In the genomic region with DNA sequence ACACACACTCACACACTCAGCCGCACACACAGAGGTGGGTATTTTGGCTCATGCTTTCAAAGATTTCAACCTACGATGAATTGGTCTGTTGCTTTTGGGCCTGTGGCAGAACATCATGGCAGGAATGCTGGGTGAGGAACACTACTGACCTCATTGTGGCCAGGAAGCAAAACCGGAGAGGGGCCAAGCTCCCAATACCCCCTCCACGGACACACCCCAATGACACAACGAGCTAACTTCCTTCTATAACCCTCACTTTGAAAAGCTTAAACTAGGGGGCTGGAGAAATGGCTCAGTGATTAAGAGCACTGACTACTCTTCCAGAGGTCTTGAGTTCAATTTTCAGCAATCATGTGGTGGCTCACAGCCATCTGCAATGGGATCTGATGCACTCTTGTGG, we compare ENCODE assay signal across 29 mouse cellular contexts.
"Had no signal": no experiment of that assay in that cellular context is flagged by ENCODE, and none has a peak within 500 bp of the region (broad histone marks: within the 10 kb centered on the region; RNA-seq: fewer than 3 reads in every experiment).

No protein-coding gene starts in this region.

- H3K36me3 ChIP-seq: embryonic facial prominence, embryonic 10.5 days; embryonic facial prominence, embryonic 12.5 days; embryonic facial prominence, embryonic 13.5 days; embryonic facial prominence, embryonic 15.5 days; forebrain, embryonic 10.5 days; forebrain, embryonic 12.5 days; forebrain, embryonic 15.5 days; heart, embryonic 10.5 days had no signal

- H3K4me1 ChIP-seq: embryonic facial prominence, embryonic 12.5 days; embryonic facial prominence, embryonic 15.5 days; heart, embryonic 10.5 days had no signal

- H3K9ac ChIP-seq: embryonic facial prominence, embryonic 12.5 days; embryonic facial prominence, embryonic 13.5 days; embryonic facial prominence, embryonic 15.5 days; forebrain, embryonic 12.5 days; forebrain, embryonic 13.5 days; forebrain, embryonic 15.5 days; forebrain, postnatal 0 days had no signal

- H3K9me3 ChIP-seq: embryonic facial prominence, embryonic 10.5 days; embryonic facial prominence, embryonic 12.5 days; embryonic facial prominence, embryonic 13.5 days; embryonic facial prominence, embryonic 15.5 days; forebrain, embryonic 10.5 days; forebrain, embryonic 12.5 days; forebrain, embryonic 13.5 days; forebrain, embryonic 15.5 days; heart, embryonic 10.5 days had no signal

- H3K27me3 ChIP-seq: embryonic facial prominence, embryonic 15.5 days had no signal

- ATAC-seq: forebrain, embryonic 13.5 days; forebrain, embryonic 14.5 days; forebrain, embryonic 15.5 days; forebrain, embryonic 16.5 days; forebrain, postnatal 0 days had no signal

- H3K4me2 ChIP-seq: embryonic facial prominence, embryonic 12.5 days; embryonic facial prominence, embryonic 13.5 days; embryonic facial prominence, embryonic 15.5 days; forebrain, embryonic 12.5 days; forebrain, embryonic 13.5 days; forebrain, embryonic 15.5 days had no signal

- H3K4me3 ChIP-seq: embryonic facial prominence, embryonic 10.5 days; embryonic facial prominence, embryonic 12.5 days; embryonic facial prominence, embryonic 13.5 days; embryonic facial prominence, embryonic 15.5 days; erythroblast, embryonic 14.5 days; forebrain, embryonic 10.5 days; forebrain, embryonic 12.5 days; forebrain, embryonic 13.5 days; forebrain, embryonic 15.5 days; gastrocnemius, adult 2 months; heart, adult 2 months; heart, embryonic 10.5 days had no signal

- H3K27ac ChIP-seq: embryonic facial prominence, embryonic 10.5 days; embryonic facial prominence, embryonic 12.5 days; embryonic facial prominence, embryonic 13.5 days; embryonic facial prominence, embryonic 15.5 days; forebrain, embryonic 10.5 days; gastrocnemius, adult 2 months; heart, adult 2 months; heart, embryonic 10.5 days had no signal

- DNase-seq: cerebellum, adult 18-20 months; cerebellum, adult 2 months; cerebellum, adult 8-10 months; cerebellum, adult 9-10 months; cerebellum, adult 9-11 months; cerebellum, postnatal 10 days; cerebellum, postnatal 14 days; cerebellum, postnatal 25 days; embryo, embryonic 11 days; forebrain, postnatal 0 days; gastrocnemius, adult 2 months; gastrocnemius, postnatal 10 days; gastrocnemius, postnatal 14 days; gastrocnemius, postnatal 25 days; gastrocnemius, postnatal 36 days; heart, adult 11 months; heart, adult 2 months had no signal
